Mouse (Mus musculus) midbrain, embryonic 16.5 days (tissue): ENCODE measurements around the gene Ctnna2. TPM values are rescaled to one million over a fixed set of nuclear protein-coding genes. Genes with fewer than 3 reads are reported as not detected.

ENCODE experiments used
- ATAC-seq: fragments of 200-750 bp; cut with Nextera tagmentation; 2 replicates; pipeline ENCODE4 v1.8.0; 2017; ENCODE audit warnings: moderate TSS enrichment
- H3K27ac ChIP-seq: fragments of 300-500 bp; sonication (generic); 2 replicates; pipeline ENCODE4 v1.5.1; 2014; ENCODE audit warnings: mild to moderate bottlenecking, low read length, mixed read lengths
- H3K27me3 ChIP-seq: fragments of 300-500 bp; sonication (generic); 2 replicates; pipeline ENCODE4 v1.6.1; 2014; ENCODE audit warnings: low read depth, low read length, mixed read lengths; ENCODE audit not compliant: control insufficient read depth, insufficient read depth
- H3K36me3 ChIP-seq: fragments of 300-500 bp; sonication (generic); 2 replicates; pipeline ENCODE4 v1.6.1; 2014; ENCODE audit warnings: mild to moderate bottlenecking, low read length, moderate library complexity, mixed read lengths; ENCODE audit not compliant: control insufficient read depth, insufficient read depth
- H3K4me1 ChIP-seq: fragments of 300-500 bp; sonication (generic); 2 replicates; pipeline ENCODE4 v1.6.1; 2014; ENCODE audit warnings: mild to moderate bottlenecking, low read length, mixed read lengths; ENCODE audit not compliant: control insufficient read depth, insufficient read depth
- H3K4me2 ChIP-seq: fragments of 300-500 bp; sonication (generic); 2 replicates; pipeline ENCODE4 v1.6.1; 2014; ENCODE audit warnings: mild to moderate bottlenecking, low read length, mixed read lengths
- H3K4me3 ChIP-seq: fragments of 300-500 bp; sonication (generic); 2 replicates; pipeline ENCODE4 v1.5.1; 2014; ENCODE audit warnings: low read depth, mild to moderate bottlenecking, low read length, moderate library complexity, mixed read lengths
- H3K9ac ChIP-seq: fragments of 300-500 bp; sonication (generic); 2 replicates; pipeline ENCODE4 v1.6.1; 2014; ENCODE audit warnings: low read depth, low read length, mixed read lengths
- H3K9me3 ChIP-seq: fragments of 300-500 bp; sonication (generic); replicated peaks from 2 replicates; pipeline ENCODE4 v1.6.1; 2014; ENCODE audit warnings: mild to moderate bottlenecking, low read length, mixed read lengths; ENCODE audit not compliant: control insufficient read depth, poor library complexity, severe bottlenecking
- WGBS: fragments of 180-500 bp; shearing (Covaris S2); extraction: QIAGEN DNeasy Blood & Tissue Kit; methylation state at CpG from one replicate; pipeline ENCODE4 v1.1.7; 2014; 5-methylcytosine and 5-hydroxymethylcytosine counted together
- polyA plus RNA-seq: library from polyadenylated mRNA; unstranded; fragments of >200 nt; fragmentation: Nextera tagmentation; extraction: Ambion mirVana; gene quantifications from 2 replicates; pipeline ENCODE4 v1.2.1, GENCODE M21; 2015

Gene Ctnna2
- polyA plus RNA-seq, 1 experiment from 2014 or later = 146 TPM

DNA sequence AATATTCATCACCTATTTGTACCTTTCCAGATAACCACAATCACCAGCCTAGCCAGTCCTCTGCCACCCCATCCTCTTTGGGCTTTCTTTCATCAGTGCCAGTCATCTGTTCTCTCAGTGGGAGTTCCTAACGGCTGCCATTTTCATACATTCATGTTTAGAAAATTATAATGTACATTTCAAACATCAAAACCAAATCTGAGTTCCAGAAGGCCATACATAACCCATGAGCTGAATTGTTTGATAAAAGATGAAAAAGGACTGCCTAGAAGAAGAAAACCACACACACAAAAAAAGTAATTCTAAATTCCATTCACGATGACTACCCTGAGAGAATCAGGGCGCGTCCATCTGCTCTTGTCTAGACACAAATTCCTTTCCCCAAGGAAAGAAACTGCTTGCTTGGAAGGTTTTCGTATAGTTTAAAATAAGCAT lies 1014.5 kb downstream of the Ctnna2 start:
- Histone ChIP-seq H3K4me1 (0 out of 2 replicates have a peak, but pooled peaks cover 3% of the 10 kb centered on the region), H3K9ac (no peak overlapping the region), H3K4me3 (no peak overlapping the region), H3K27ac (no peak overlapping the region), H3K4me2 (no peak overlapping the region), H3K27me3 (no peaks in the 10 kb centered on the region), H3K36me3 (no peaks in the 10 kb centered on the region), H3K9me3 (no peaks in the 10 kb centered on the region)
- WGBS = 47% methylated on average over 5 of the region's 5 CpGs
- no peak for ATAC-seq

DNA sequence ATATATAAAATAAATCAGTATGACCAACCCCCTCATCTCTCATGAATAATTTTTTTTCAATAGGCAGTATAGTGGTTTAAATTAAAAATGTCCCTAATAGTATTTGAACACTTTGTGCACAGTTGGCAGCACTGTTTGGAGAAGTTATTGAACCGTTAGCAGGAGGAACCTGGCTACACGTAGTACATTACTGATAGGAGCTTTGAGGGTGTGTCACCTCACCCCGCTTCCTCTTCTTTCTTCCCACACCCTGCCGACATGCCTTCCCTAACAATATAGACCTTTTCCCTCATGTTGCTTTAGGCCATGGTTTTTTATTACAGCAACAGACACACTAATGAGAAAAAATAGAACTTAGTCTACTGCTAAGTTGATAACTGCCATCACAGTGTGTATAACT lies 1071.4 kb downstream of the Ctnna2 start:
- no peak overlapping the region for H3K4me2 ChIP-seq
- H3K9ac ChIP-seq = no peak overlapping the region
- H3K36me3 ChIP-seq = no peaks in the 10 kb centered on the region
- H3K27me3 ChIP-seq = no peaks in the 10 kb centered on the region
- 75% methylated on average over 4 of the region's 4 CpGs for WGBS
- H3K9me3 ChIP-seq = no peaks in the 10 kb centered on the region
- no peak overlapping the region for H3K27ac ChIP-seq
- no peak for ATAC-seq
- no peaks in the 10 kb centered on the region for H3K4me1 ChIP-seq
- no peak overlapping the region for H3K4me3 ChIP-seq

DNA sequence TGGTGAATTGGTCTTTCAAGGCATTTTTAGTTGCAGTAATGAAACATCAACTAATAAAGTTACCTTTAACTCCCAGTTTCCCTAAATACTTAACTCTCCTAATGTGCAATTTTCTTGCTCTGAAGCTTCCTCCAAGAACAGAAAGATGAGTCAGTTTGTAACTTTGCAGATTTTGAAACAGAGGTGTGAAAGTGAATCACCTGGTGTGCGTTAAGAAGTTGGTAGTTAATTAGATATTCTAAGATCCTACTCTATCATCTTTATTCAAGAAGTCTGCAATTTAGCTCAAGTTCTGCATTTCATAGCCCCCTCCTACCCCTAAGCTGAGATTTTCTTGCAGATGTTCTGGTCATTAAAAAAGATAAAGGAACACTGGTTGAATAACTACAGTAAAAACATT lies 1082.3 kb downstream of the Ctnna2 start:
- Histone ChIP-seq H3K27ac (no peak overlapping the region), H3K36me3 (no peaks in the 10 kb centered on the region), H3K9ac (no peak overlapping the region), H3K4me3 (no peak overlapping the region), H3K27me3 (no peaks in the 10 kb centered on the region), H3K4me2 (no peak overlapping the region), H3K9me3 (no peaks in the 10 kb centered on the region), H3K4me1 (no peaks in the 10 kb centered on the region)
- 88% methylated on average over 1 of the region's 1 CpGs for WGBS
- no peak for ATAC-seq
